Mouse (Mus musculus): Measurements from ENCODE around the gene Rap1gap. TPM values are rescaled to one million over a fixed set of nuclear protein-coding genes. Genes with fewer than 3 reads are reported as not detected.

The Rap1gap gene
- polyA plus RNA-seq, 1 experiment = 1.3 TPM

GRCm38 (mm10) chr4:137681408-137682104 lies 17.0 kb downstream of the Rap1gap start:
- no peaks in the 10 kb centered on the region for H3K79me2 ChIP-seq (ENCODE audit: control insufficient read depth, insufficient read depth)
- H3K79me3 ChIP-seq (ENCODE audit: low read depth) = no peaks in the 10 kb centered on the region
- H3K36me3 ChIP-seq (ENCODE audit: control insufficient read depth, insufficient read depth) = no peaks in the 10 kb centered on the region
- H3K27me3 ChIP-seq (ENCODE audit: control insufficient read depth, insufficient read depth, insufficient read length) = peaks cover 68% of the 10 kb centered on the region
- no peak for TF ChIP-seq CEBPB (IDR thresholded peaks at IDR 0.05; ENCODE audit: low read depth)
- TF ChIP-seq FOSL1 (IDR thresholded peaks at IDR 0.05; ENCODE audit: insufficient read depth, low read length, poor library complexity, severe bottlenecking) = no peak
- TF ChIP-seq MYOG (IDR thresholded peaks at IDR 0.05; ENCODE audit: control insufficient read depth, extremely low read depth, insufficient read length) = no peak
- no peak for TF ChIP-seq MAX (IDR thresholded peaks at IDR 0.05)
- TF ChIP-seq CTCF (IDR thresholded peaks at IDR 0.05; ENCODE audit: control insufficient read depth, insufficient read depth, insufficient read length) = no peak
- no peak for TF ChIP-seq MYOD1 (IDR thresholded peaks at IDR 0.05; ENCODE audit: control insufficient read depth, insufficient read length, low read depth)
- no peak for TF ChIP-seq USF1 (IDR thresholded peaks at IDR 0.05; ENCODE audit: low read depth)
- no peak overlapping the region for H3K4me3 ChIP-seq (ENCODE audit: insufficient read depth, poor library complexity, severe bottlenecking)
- H3ac ChIP-seq (ENCODE audit: control insufficient read depth, insufficient read length, low read depth) = no peak overlapping the region

GRCm38 (mm10) chr4:137682961-137683453 lies 18.5 kb downstream of the Rap1gap start:
- Histone ChIP-seq H3K27me3 (ENCODE audit: control insufficient read depth, insufficient read depth, insufficient read length) (peaks cover 76% of the 10 kb centered on the region), H3K4me3 (ENCODE audit: insufficient read depth, poor library complexity, severe bottlenecking) (no peak overlapping the region), H3K36me3 (ENCODE audit: control insufficient read depth, insufficient read depth) (no peaks in the 10 kb centered on the region), H3K79me2 (ENCODE audit: control insufficient read depth, insufficient read depth) (no peaks in the 10 kb centered on the region), H3K79me3 (ENCODE audit: low read depth) (no peaks in the 10 kb centered on the region), H3ac (ENCODE audit: control insufficient read depth, insufficient read length, low read depth) (no peak overlapping the region)
- no peak for TF ChIP-seq MYOD1 (IDR thresholded peaks at IDR 0.05; ENCODE audit: control insufficient read depth, insufficient read length, low read depth)
- TF ChIP-seq CEBPB (IDR thresholded peaks at IDR 0.05; ENCODE audit: low read depth) = no peak
- TF ChIP-seq CTCF (IDR thresholded peaks at IDR 0.05; ENCODE audit: control insufficient read depth, insufficient read depth, insufficient read length) = peak; percentile 51
- TF ChIP-seq USF1 (IDR thresholded peaks at IDR 0.05; ENCODE audit: low read depth) = no peak
- no peak for TF ChIP-seq MYOG (IDR thresholded peaks at IDR 0.05; ENCODE audit: control insufficient read depth, extremely low read depth, insufficient read length)

- Histone ChIP-seq H3K27me3 (ENCODE audit: control insufficient read depth, insufficient read depth, insufficient read length) (peaks cover 79% of the 10 kb centered on the region), H3K4me3 (ENCODE audit: insufficient read depth, poor library complexity, severe bottlenecking) (no peak overlapping the region), H3K36me3 (ENCODE audit: control insufficient read depth, insufficient read depth) (no peaks in the 10 kb centered on the region), H3K79me3 (ENCODE audit: low read depth) (no peaks in the 10 kb centered on the region), H3K79me2 (ENCODE audit: control insufficient read depth, insufficient read depth) (no peaks in the 10 kb centered on the region), H3ac (ENCODE audit: control insufficient read depth, insufficient read length, low read depth) (no peak overlapping the region)
- TF ChIP-seq MYOG (IDR thresholded peaks at IDR 0.05; ENCODE audit: control insufficient read depth, extremely low read depth, insufficient read length) (no peak), MYOD1 (IDR thresholded peaks at IDR 0.05; ENCODE audit: control insufficient read depth, insufficient read length, low read depth) (no peak), FOSL1 (IDR thresholded peaks at IDR 0.05; ENCODE audit: insufficient read depth, low read length, poor library complexity, severe bottlenecking) (no peak), CTCF (IDR thresholded peaks at IDR 0.05; ENCODE audit: control insufficient read depth, insufficient read depth, insufficient read length) (no peak), USF1 (IDR thresholded peaks at IDR 0.05; ENCODE audit: low read depth) (no peak), MAX (IDR thresholded peaks at IDR 0.05) (no peak), CEBPB (IDR thresholded peaks at IDR 0.05; ENCODE audit: low read depth) (no peak)
These were observed 20.4 kb downstream of the Rap1gap start for GRCm38 (mm10) chr4:137684830-137685343.

GRCm38 (mm10) chr4:137686303-137686702 lies 21.8 kb downstream of the Rap1gap start:
- Histone ChIP-seq H3K79me2 (ENCODE audit: control insufficient read depth, insufficient read depth) (no peaks in the 10 kb centered on the region), H3K27me3 (ENCODE audit: control insufficient read depth, insufficient read depth, insufficient read length) (peaks cover 70% of the 10 kb centered on the region), H3K4me3 (ENCODE audit: insufficient read depth, poor library complexity, severe bottlenecking) (no peak overlapping the region), H3K79me3 (ENCODE audit: low read depth) (no peaks in the 10 kb centered on the region), H3ac (ENCODE audit: control insufficient read depth, insufficient read length, low read depth) (no peak overlapping the region), H3K36me3 (ENCODE audit: control insufficient read depth, insufficient read depth) (no peaks in the 10 kb centered on the region)
- no peak for TF ChIP-seq CEBPB (IDR thresholded peaks at IDR 0.05; ENCODE audit: low read depth)
- TF ChIP-seq MYOG (IDR thresholded peaks at IDR 0.05; ENCODE audit: control insufficient read depth, extremely low read depth, insufficient read length) = no peak
- no peak for TF ChIP-seq FOSL1 (IDR thresholded peaks at IDR 0.05; ENCODE audit: insufficient read depth, low read length, poor library complexity, severe bottlenecking)
- TF ChIP-seq MYOD1 (IDR thresholded peaks at IDR 0.05; ENCODE audit: control insufficient read depth, insufficient read length, low read depth) = no peak
- no peak for TF ChIP-seq MAX (IDR thresholded peaks at IDR 0.05)
- TF ChIP-seq USF1 (IDR thresholded peaks at IDR 0.05; ENCODE audit: low read depth) = no peak
- no peak for TF ChIP-seq CTCF (IDR thresholded peaks at IDR 0.05; ENCODE audit: control insufficient read depth, insufficient read depth, insufficient read length)

DNA sequence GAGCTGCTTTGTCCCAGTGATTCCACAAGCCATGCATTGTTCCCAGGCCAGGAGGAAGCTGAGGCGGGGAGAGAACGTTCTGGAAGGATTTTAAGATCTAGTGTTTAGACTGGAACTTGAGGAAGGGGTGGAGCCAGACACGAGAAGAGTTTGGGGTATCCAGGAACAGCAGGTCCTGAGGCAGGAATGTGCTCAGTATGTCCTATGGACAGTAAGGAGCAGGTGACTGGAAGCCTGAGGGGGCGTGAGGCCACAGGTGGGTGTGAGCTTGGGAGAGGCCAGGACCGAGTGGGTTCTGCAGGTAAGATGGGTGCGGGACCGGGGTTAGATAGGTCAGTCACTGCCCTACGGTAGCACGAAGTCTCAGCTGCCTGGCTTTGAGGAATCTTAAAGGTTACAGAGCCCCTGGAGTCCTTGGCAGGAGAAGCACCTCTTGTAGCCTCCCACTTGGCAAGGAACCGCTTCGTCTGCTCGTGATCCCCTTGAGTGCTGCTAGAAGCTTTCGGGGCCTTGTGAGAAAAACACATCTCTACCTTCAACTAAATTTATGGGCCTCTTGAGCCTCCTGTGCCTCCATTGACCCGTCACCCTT lies 22.8 kb downstream of the Rap1gap start:
- Histone ChIP-seq H3K4me3 (ENCODE audit: insufficient read depth, poor library complexity, severe bottlenecking) (no peak overlapping the region), H3K27me3 (ENCODE audit: control insufficient read depth, insufficient read depth, insufficient read length) (peaks cover 68% of the 10 kb centered on the region), H3K36me3 (ENCODE audit: control insufficient read depth, insufficient read depth) (no peaks in the 10 kb centered on the region), H3ac (ENCODE audit: control insufficient read depth, insufficient read length, low read depth) (no peak overlapping the region), H3K79me3 (ENCODE audit: low read depth) (no peaks in the 10 kb centered on the region), H3K79me2 (ENCODE audit: control insufficient read depth, insufficient read depth) (no peaks in the 10 kb centered on the region)
- TF ChIP-seq MAX (IDR thresholded peaks at IDR 0.05) (no peak), USF1 (IDR thresholded peaks at IDR 0.05; ENCODE audit: low read depth) (no peak), CTCF (IDR thresholded peaks at IDR 0.05; ENCODE audit: control insufficient read depth, insufficient read depth, insufficient read length) (no peak), MYOD1 (IDR thresholded peaks at IDR 0.05; ENCODE audit: control insufficient read depth, insufficient read length, low read depth) (no peak), FOSL1 (IDR thresholded peaks at IDR 0.05; ENCODE audit: insufficient read depth, low read length, poor library complexity, severe bottlenecking) (no peak), CEBPB (IDR thresholded peaks at IDR 0.05; ENCODE audit: low read depth) (no peak), MYOG (IDR thresholded peaks at IDR 0.05; ENCODE audit: control insufficient read depth, extremely low read depth, insufficient read length) (no peak)

Measured in C2C12 (cell line).